Mouse (Mus musculus): ENCODE measurements around the gene Tpp2.

Tpp2 gene

DNA sequence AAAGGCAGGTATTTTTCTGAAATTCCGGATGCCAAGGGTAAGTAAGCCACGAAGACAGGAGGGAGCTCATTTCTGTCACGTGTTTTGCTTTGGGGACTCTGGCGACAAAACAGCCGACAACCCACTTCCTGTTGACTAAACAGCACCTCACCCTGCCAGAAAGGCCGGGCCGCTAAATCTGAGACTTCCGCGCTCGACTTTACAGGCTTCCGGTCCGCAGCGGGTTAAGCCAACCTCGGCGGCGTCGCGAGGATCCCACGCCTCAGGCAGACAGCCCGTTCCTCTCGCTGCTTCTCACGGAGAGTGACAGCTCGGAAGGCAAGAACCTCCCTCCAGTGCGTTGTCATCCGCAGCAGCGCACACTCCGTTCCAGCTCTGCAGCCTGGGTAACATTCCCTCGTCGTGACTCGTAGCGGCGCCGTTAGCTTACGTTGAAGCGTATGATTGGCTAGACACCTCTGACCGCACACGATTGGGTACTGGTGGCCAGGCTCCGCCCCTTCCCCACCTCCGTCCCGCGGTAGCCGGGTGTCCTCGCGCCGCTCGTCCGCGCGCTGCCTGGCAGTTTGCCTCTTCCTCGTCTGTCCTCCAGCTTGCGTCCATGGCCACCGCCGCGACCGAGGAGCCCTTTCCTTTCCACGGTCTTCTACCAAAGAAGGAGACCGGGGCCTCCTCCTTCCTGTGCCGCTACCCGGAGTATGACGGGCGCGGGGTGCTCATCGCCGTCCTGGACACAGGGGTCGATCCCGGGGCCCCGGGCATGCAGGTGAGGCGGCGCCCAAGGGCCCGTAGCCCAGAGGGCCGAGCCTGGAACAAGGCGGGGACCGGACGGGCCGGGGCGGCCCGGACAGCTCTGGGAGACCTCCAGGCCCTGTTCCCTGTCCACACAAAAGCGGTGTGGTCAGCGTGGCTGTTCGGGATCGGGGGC is at the start of gene Tpp2:
Gene Tpp2 (plus strand): TSS at position 160 of the 928 bp plus-strand sequence.
- peak; percentile 98 for DNase-seq (ENCODE audit: low read depth)

DNA sequence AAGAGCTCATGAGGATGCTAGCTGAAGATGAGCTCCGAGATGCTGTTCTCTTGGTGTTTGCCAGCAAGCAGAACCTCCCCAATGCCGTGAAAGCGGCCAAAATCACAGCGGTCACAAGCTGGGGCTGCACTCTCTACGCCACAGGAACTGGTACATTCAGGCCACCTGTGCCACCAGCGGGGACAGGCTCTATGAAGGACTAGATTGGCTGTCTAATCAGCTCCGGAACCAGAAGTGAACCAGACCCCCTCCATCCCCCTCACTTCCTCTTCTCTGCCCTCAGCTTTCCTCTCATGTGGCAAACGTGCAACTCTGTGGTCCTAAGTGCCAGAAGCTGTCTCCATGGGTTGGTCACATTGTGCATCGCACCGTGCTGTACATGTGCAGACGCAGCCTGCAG is 45.1 kb upstream of the Tpp2 start:
- DNase-seq (ENCODE audit: low read depth) = peak; percentile 26

DNA sequence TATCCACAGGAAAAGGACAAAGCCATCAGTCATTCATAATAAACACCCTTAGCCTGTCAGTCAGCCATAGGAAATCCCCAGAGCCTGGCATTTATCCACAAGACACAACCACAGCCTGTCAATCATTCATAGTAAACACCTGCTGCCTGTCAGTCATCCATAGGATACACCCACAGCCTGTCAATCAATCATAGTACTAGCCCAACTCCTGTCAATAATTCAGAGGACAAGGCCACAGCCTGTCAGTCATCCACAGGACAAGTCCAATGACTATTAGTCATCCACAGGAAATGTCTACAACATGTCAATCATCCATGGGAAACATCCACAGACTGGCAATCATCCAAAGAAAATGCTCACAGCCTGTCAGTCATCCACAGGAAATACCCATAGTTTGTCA is 37.7 kb upstream of the Tpp2 start:
- peak; percentile 14 for DNase-seq (ENCODE audit: low read depth)

DNA sequence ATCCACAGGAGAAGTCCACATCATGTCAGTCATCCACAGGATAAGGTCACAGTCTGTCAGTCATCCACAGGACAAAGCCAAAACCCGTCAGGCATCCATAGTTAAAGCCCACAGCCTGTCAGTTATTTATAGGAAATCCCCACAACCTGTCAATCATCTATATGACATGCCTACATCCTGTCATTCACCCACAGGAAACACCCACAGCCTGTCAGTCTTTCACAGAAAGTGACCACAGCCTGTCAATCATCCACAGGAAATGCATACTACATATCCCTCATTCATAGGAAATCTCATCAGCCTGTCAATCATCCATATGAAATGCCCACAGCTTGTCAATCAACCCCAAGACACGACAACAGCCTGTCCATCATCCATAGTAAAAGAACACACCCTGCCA is 36.3 kb upstream of the Tpp2 start:
- peak; percentile 37 for DNase-seq (ENCODE audit: low read depth)

DNA sequence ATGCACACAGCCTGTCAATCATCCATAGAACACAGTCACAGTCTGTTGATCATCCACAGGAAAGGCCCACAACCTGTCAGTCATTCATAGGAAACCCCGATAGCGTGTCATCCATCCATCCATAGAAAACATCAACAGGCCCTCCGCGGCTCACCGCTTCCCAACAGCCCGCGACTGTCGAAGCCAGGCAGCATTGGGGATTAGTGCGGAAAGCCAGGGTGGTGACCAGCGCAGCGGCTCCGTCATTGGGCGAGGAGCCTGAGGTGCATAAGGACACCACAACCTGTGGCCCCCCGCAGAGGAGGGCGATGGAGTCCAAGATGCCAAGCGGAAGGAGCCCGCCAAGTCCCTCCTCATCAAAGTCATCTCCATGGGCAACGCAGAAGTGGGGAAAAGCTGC is 35.5 kb upstream of the Tpp2 start:
- peak; percentile 9 for DNase-seq (ENCODE audit: low read depth)

DNA sequence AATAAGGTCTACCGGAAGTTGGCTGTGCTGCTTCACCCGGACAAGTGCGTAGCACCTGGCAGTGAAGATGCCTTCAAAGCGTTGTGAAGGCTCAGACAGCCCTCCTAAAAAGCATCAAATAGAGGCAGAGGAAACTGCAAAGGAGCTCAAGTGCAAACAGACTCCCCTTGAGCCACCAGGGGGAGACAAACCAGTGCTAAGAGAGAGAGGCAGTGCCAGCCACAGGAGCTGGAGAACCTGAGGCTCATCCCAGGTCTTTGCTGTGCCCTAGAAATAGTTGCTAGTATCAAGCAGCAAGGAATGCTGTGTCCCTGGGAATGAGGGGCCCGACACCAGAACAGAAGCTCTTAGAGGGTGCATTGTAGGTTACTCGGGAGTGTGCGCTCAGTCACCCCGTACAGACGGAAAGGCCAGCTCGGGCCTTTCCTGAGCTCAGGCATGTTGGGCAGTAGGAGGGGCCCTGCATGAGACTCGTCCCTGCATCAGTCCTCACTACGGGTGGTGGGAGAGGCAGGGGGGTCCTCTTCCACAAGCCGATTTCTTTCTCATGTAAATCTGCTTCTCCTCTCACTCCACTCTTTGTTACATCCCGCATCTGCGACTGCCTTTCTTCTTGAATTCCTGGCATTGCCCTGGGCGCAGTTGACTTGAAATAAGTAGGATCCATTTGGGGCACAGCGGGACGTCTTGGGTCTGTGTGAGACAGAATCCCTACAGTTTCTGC is 34.3 kb upstream of the Tpp2 start:
- peak; percentile 58 for DNase-seq (ENCODE audit: low read depth)

DNA sequence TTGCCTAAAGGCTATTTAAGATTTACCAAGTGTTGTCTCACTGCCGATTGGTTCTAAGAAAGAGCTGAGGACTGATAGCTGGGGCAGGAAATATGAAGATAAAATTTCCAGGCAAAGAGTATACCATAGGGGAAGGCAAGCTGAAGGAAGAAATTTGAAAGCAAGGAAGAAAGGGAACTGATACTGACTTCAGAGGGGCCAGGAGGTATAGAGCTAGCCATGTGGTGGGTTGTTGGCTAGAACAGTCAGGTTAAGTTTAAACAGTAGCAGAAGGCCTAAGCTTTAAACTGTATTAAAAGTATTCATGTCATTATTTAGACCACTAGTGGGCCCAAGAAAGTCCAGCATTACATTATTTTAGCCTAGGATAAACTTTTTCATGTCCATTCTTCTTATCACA is 31.0 kb upstream of the Tpp2 start:
- no peak for DNase-seq (ENCODE audit: low read depth)

DNA sequence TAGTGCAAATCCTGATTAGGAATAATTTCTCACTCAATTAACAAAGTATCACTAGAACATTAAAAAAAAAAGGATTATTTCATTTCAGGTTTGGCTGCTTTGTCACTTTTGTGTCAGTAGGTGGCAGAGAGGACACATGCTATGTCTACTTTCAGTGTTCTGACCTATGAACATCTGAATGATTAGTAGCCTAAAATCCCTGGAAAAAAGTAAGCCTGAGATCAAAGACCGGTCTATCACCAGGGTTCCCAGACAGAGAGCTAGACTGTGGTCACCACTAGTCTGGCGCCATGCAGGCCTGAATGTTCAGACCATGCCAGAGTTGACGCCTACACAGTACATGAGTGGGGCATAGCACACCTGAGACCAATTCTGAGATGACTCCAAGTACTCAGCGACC is 30.6 kb upstream of the Tpp2 start:
- peak; percentile 55 for DNase-seq (ENCODE audit: low read depth)

DNA sequence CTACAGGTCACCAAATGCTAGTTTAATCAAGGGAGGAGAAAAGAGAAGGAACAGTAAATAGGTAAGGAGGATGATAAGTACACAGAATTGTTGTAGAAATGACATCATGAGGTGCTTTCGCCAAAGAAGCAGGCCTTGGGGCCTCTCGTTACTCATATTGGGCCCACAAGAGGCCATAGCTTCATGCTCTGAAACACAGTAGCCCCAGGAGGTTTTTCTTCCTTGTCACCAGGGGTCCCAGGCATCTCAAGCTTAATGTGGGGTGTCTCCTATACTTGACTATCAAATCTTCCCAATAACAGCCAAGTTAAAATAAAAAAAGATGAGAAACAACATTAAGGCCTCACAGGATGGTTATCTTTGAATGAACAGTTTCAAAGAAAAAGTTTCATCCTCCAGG is 18.0 kb upstream of the Tpp2 start:
- DNase-seq (ENCODE audit: low read depth) = no peak

DNA sequence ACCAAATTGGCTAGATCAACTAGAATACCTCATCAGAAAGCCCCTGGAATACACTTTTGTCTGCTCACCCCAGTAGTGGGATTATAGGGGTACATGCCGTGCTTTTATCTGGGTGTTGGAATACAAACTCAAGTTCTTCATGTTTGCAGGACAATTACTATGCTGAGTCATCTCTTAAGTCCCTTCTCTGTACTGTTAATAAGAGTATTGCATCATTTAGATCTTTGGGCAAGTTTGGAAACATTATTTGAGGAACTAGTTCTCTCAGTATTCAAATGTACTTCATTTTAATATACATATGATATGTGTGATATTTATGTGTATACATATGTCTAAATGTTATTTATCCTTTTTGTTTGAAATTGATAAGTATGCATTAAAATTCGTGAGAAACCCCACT is 16.6 kb upstream of the Tpp2 start:
- peak; percentile 75 for DNase-seq (ENCODE audit: low read depth)

DNA sequence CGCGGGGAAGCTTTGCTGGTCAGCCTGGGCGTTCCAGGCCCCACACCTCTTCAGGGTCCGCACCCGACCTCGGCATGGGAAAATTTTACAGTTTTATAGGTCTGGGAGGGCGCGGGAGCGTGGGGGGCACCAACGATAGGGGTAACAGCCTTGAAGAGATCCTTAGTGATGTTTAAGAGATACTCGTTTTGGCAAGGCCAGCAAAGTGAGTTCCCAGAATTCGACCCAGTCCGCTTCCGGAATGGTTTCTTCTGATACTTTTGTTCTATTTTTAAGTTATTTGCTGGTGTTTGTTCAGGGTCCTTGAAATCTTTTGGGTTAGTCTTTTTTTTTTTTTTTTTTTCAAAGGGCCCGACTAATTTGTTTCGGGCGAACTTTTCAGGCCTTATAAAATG is 966 bp downstream of the Tpp2 start:
- DNase-seq (ENCODE audit: low read depth) = peak; percentile 51

DNA sequence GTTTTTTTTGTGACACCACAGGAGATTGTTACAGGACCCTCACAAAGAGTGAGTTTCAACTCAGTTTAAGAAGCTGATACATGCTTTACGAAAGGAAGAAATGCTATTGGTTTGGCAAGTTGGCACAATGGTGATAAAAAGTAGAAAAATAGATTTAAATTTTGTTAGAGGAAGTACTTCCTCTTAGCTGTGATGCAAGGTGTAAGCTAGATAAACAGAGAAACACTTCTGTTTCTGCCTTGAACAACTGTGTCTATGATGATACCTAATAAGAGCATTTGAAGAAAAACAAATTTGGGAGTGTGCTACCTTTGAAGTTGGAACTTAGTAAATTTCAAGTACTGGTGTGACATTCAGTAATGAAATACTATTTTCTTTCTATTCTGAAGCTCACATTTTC is 5.9 kb downstream of the Tpp2 start:
- peak; percentile 13 for DNase-seq (ENCODE audit: low read depth)

DNA sequence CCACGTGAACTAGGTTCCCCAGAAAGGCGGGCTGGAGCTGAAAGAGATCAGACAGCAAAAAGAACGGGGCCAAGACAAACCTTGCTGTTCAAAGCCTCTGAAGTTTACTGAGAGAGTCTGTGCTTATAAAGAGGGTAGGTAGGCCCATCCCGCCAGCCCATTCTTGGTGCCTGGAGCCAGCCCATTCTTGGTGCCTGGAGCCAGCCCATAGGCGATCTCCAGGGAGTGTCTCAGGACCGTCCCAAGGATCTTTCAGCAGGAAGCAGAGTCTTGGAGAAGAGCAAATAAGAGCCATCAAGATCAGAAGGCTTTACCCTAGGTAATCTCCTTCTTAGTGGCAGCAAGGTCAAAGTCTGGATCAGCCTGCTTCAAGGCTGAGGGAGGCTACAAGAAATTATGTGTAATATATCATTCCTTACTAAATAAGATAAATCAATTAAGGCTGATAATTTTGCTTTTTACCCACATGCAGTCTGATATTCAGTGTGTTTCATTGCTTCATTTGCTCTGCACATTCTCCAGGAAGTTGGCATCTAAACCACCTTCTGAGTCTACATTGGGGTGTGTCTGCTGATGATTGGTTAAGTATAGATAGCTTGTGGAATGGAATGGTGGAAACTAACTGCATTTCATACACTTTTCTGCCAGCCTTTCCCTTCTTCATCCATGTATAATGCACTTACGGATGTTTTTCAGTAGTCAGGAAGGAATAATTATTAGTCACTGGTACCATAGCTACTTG is 8.2 kb downstream of the Tpp2 start:
- no peak for DNase-seq (ENCODE audit: low read depth)

DNA sequence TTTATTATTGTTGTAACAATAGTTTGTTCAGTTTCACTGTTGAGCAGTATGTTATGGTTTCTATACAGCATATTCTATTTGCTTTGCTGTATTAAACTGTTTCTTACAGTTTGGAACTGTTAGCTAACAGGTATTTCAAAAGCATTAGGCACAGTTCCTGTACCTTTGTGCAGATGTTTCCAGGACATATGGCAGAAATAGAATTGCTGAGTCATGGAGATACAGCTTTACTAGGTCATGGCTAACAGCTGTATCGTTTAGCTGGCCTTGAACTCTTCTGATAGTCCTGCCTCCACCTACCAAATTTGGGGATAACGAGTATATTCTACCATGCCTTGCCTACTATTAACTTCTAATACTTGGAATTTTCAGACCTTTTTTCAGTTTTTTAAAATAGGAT is 9.4 kb downstream of the Tpp2 start:
- peak; percentile 31 for DNase-seq (ENCODE audit: low read depth)

DNA sequence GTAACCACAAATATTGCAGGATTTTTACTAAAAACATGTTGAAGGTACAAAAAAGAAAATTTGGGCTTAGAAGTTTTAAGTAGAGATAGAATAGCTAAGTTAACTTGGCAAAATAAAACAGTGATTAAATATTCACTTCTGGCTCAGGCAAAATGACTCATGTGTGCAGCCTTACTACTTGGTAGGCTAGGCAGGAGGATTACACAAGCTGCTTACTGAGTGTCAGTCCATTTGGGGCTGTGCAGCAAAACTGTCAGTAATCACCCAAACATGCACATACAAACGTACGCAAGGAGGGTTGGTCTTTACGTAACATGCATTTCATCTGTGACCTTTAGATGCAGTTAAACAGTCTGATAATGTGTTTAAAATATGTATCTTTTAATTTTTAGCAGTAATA is 20.2 kb downstream of the Tpp2 start:
- peak; percentile 31 for DNase-seq (ENCODE audit: low read depth)

DNA sequence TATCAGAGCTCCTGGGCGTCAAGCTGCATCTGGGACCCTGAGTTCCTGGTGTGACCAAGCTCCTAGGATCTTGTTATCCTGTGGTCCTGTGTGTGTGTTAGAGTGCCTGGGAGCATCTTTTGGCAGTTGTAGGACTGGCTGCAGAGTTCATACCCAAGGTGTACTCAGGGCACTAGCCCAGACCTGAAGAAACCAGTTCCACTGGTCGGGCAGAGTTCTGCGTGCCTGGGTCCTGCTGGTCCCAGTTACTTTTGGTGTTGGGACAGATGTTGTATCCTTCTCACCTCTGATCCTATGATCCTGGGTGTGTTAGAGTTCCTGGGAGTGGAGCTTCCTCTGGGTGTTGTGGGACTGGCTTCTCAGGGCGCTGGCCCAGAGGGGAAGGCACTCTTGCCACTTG is 30.9 kb downstream of the Tpp2 start:
- DNase-seq (ENCODE audit: low read depth) = no peak

DNA sequence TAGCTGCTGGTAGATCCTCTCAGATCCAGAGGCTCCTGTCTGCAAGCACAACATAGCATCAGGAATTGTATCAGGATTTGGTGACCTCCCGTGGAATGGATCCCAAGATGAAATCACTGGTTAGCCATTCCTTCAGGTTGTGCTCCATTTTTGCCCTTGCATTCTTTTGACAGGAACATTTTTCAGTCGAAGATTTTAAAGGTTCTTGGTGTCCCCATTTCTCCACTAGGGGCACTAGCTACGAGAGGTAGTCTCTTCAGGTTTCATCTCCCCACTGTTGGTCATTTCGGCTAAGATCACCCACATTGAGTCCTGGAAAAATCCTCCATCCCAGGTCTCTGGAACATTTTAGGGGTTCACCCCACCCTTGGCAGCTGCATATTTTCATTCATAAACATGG is 33.3 kb downstream of the Tpp2 start:
- no peak for DNase-seq (ENCODE audit: low read depth)

DNA sequence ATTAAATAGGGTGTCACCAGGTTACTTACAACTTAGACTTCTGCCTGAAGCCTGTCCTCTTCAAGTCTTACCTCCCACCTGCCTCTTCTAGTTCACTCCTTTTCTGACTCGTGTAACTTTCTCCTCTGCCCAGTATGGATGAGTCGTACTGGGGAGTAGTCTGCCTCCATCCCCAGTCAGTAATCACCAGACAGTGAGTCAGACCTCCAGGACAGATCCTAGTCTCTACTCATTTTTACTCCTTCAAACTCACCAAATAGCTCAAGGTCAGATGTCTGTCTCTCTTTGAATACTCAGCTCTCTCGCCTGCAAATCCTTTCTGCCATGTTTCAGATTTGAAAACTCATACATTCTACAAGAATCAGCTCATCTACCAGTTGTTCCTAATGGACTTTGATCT is 35.9 kb downstream of the Tpp2 start:
- peak; percentile 58 for DNase-seq (ENCODE audit: low read depth)

DNA sequence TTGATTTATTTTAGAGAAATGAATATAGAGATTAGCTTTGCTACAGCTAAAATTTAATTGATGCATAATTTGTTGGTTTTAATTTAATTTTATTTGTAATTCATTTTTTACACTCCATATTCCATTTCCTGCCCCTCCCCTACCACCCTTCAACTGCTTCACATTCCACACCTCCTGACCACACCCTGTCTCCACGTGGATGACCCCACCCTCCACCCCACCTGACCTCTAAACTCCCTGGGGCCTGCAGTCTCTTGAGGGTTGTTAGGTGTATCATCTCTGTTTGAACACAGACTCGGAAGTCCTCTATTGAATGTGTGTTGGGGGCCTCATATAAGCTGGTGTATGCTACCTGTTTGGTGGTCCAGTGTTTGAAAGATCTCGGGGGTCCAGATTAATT is 37.6 kb downstream of the Tpp2 start:
- DNase-seq (ENCODE audit: low read depth) = no peak

DNA sequence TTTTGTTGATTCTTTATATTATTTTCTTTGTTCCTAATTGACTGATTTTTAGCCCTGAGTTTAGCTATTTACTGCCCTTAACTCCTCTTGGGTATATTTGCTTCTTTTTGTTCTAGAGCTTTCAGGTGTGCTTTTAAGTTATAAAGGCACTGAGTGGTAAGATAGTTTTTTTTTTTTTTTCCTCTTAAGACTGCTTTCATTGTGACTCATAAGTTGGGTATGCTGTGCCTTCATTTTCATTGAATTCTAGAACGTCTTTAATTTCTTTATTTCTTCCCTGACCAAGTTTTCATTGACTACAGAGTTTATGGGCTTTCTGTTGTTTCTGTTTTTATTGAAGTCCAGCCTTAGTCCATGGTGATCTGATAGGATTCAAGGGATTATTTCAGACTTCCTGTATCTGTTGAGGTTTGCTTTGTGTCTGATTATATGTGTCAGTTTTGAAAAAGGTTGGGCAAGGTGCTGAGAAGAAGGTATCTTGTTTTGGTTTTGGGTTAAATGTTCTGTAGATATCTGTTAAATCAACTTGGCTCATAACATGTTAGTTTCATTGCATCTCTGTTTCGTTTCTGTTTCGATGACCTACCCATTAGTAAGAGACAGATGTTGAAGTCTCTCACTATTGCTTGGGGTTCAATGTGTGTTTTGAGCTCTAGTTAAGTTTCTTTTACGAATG is 63.6 kb downstream of the Tpp2 start:
- no peak for DNase-seq (ENCODE audit: low read depth)

DNA sequence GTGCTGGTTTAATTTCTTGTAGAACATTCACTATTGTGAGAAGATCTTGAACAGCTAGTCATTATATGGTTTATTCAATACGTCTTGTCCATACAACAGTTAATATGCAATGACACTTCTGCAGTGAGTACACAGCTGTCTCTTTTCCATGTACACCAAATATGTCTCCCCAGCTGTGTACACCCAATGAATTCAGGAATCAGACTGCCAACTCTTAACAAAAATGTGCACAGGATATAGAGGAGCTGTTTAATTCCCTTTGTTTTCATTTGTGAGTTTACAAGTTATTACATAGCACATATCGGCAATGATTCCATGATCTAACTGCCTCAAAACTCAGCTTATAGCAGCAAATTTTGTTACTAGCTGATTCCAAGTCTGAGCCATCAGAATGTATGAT is 71.1 kb downstream of the Tpp2 start:
- no peak for DNase-seq (ENCODE audit: low read depth)

DNA sequence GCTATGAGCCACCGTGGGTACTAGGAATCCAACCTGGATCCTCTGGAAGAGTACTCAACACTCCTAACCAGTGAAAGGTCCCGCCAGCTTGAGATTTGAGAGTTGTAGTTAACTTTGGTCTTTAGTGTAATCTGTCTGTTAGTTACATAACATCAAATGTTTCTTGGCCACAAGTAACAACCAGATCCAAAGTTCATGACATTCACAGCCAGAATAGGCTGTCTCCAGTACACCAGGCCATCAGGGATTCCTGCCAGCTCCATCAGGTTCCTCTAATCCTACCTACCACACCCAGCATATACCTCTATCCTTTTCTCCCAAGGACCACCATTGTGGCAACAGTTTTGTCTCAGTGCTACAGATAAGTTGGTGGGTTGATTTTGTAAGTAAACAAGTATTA is 82.1 kb downstream of the Tpp2 start:
- DNase-seq (ENCODE audit: low read depth) = no peak
